Mouse (Mus musculus): ENCODE results near the gene Eif1.
A peak's percentile ranks its signal among the peaks of the same experiment; 100 is the strongest.

- TF ChIP-seq POLR2A (IDR thresholded peaks at IDR 0.05; ENCODE audit: borderline replicate concordance, extremely low read depth, low read depth, low read length) (peak; percentile 5; the same call in 1 of the 2 replicates), CTCF (IDR thresholded peaks at IDR 0.05; ENCODE audit: insufficient read depth, low read length) (no peak)
These were observed 49.5 kb downstream of the Eif1 start for GRCm38 (mm10) chr11:100369145-100369544.

All from lung, adult 2 months (tissue).